Mouse (Mus musculus) cerebellum, adult 18-20 months (tissue): Measurements from ENCODE around the gene Eps15l1.
A peak's percentile ranks its signal among the peaks of the same experiment; 100 is the strongest.

Source experiments
- DNase-seq, 2 experiments: peaks; one replicate each; pipeline ENCODE4 v3.0.0; 2021

Gene Eps15l1

GRCm38 (mm10) chr8:72318801-72319322, 102.4 kb downstream of the Eps15l1 start, which contains the start of gene Klf2:
Gene Klf2, plus strand, starts transcription at chr8:72319033.
- DNase-seq: peak; percentile 45 to 63

- no peak for DNase-seq
Observed at GRCm38 (mm10) chr8:72317741-72318301, 103.4 kb downstream of the Eps15l1 start.

GRCm38 (mm10) chr8:72316053-72316695, 105.1 kb downstream of the Eps15l1 start:
- no peak for DNase-seq

- DNase-seq: no peak
Observed at GRCm38 (mm10) chr8:72312926-72313518, 108.2 kb downstream of the Eps15l1 start.

- peak; percentile 59 to 75 for DNase-seq
Observed at GRCm38 (mm10) chr8:72310849-72311506, 110.3 kb downstream of the Eps15l1 start.

GRCm38 (mm10) chr8:72308276-72308675, 113.0 kb downstream of the Eps15l1 start:
- no peak for DNase-seq

GRCm38 (mm10) chr8:72306913-72307312, 114.3 kb downstream of the Eps15l1 start:
- DNase-seq: no peak

- DNase-seq: no peak
Observed at GRCm38 (mm10) chr8:72305210-72305905, 115.9 kb downstream of the Eps15l1 start, which contains the start of gene Gm10282. Gene Gm10282, minus strand, starts transcription at chr8:72305260.

GRCm38 (mm10) chr8:72303633-72304032, 117.6 kb downstream of the Eps15l1 start:
- DNase-seq: no peak

- DNase-seq: no peak
Observed at GRCm38 (mm10) chr8:72302986-72303612, 118.2 kb downstream of the Eps15l1 start.

GRCm38 (mm10) chr8:72301497-72301896, 119.8 kb downstream of the Eps15l1 start:
- no peak for DNase-seq

- DNase-seq: no peak
Observed at GRCm38 (mm10) chr8:72300654-72301400, 120.4 kb downstream of the Eps15l1 start.

- DNase-seq: no peak
Observed at GRCm38 (mm10) chr8:72298928-72299327, 122.3 kb downstream of the Eps15l1 start.

GRCm38 (mm10) chr8:72296561-72296960, 124.7 kb downstream of the Eps15l1 start:
- no peak for DNase-seq

GRCm38 (mm10) chr8:72295679-72296078, 125.6 kb downstream of the Eps15l1 start:
- peak; percentile 85 to 87 for DNase-seq

GRCm38 (mm10) chr8:72295125-72295524, 126.1 kb downstream of the Eps15l1 start:
- no peak for DNase-seq

- no peak for DNase-seq
Observed at GRCm38 (mm10) chr8:72293309-72293708, 128.0 kb downstream of the Eps15l1 start.

- DNase-seq: no peak
Observed at GRCm38 (mm10) chr8:72291104-72291503, 130.2 kb downstream of the Eps15l1 start.
